Mouse (Mus musculus) hindbrain, embryonic 11.5 days (tissue): Measurements from ENCODE around the gene Faiml. TPM values are rescaled to one million over a fixed set of nuclear protein-coding genes. Genes with fewer than 3 reads are reported as not detected.

Source experiments
- ATAC-seq: fragments of 200-750 bp; cut with Nextera tagmentation; 2 replicates; pipeline ENCODE4 v1.8.0; 2017; ENCODE audit warnings: mild to moderate bottlenecking, moderate TSS enrichment, moderate library complexity; ENCODE audit not compliant: low FRiP score
- DNase-seq: peaks from one replicate; pipeline ENCODE4 v3.0.0-alpha.2; 2015; ENCODE audit warnings: low spot score
- H3K27ac ChIP-seq: fragments of 300-500 bp; sonication (generic); 2 replicates; pipeline ENCODE4 v1.5.1; 2014; ENCODE audit warnings: mild to moderate bottlenecking, low read depth, low read length
- H3K27me3 ChIP-seq: fragments of 300-500 bp; sonication (generic); 2 replicates; pipeline ENCODE4 v1.6.1; 2014; ENCODE audit warnings: mild to moderate bottlenecking, low read length, moderate library complexity, mixed read lengths; ENCODE audit not compliant: control insufficient read depth, insufficient read depth
- H3K36me3 ChIP-seq: fragments of 300-500 bp; sonication (generic); 2 replicates; pipeline ENCODE4 v1.6.1; 2014; ENCODE audit warnings: mild to moderate bottlenecking, low read length, moderate library complexity, mixed read lengths; ENCODE audit not compliant: control insufficient read depth, insufficient read depth
- H3K4me1 ChIP-seq: fragments of 300-500 bp; sonication (generic); replicated peaks from 2 replicates; pipeline ENCODE4 v1.6.1; 2014; ENCODE audit warnings: low read length, mixed read lengths; ENCODE audit not compliant: control insufficient read depth, insufficient read depth
- H3K4me2 ChIP-seq: fragments of 300-500 bp; sonication (generic); replicated peaks from 2 replicates; pipeline ENCODE4 v1.6.1; 2014; ENCODE audit warnings: mild to moderate bottlenecking, low read depth, low read length
- H3K4me3 ChIP-seq: fragments of 300-500 bp; sonication (generic); 2 replicates; pipeline ENCODE4 v1.5.1; 2014; ENCODE audit warnings: low read depth, low read length
- H3K9ac ChIP-seq: fragments of 300-500 bp; sonication (generic); 2 replicates; pipeline ENCODE4 v1.6.1; 2014; ENCODE audit warnings: low read depth, low read length
- H3K9me3 ChIP-seq: fragments of 300-500 bp; sonication (generic); 2 replicates; pipeline ENCODE4 v1.6.1; 2016; ENCODE audit warnings: low read length; ENCODE audit not compliant: control insufficient read depth
- WGBS: fragments of 180-500 bp; shearing (Covaris S2); extraction: QIAGEN DNeasy Blood & Tissue Kit; methylation state at CpG from one replicate; pipeline ENCODE4 v1.1.7; 2014; 5-methylcytosine and 5-hydroxymethylcytosine counted together
- polyA plus RNA-seq: library from polyadenylated mRNA; unstranded; fragments of >200 nt; fragmentation: Nextera tagmentation; extraction: Ambion mirVana; gene quantifications from 2 replicates; pipeline ENCODE4 v1.2.1, GENCODE M21; 2014

The Faiml gene
- polyA plus RNA-seq, 1 experiment from 2014 or later, result not detected

- H3K4me3 ChIP-seq, result peak overlapping the region; percentile 83
- no peaks in the 10 kb centered on the region for H3K36me3 ChIP-seq
- H3K9me3 ChIP-seq, result no peaks in the 10 kb centered on the region
- peak overlapping the region; percentile 46 for H3K9ac ChIP-seq
- ATAC-seq (no peak; the same call in 1 of the 2 replicates), DNase-seq (no peak)
- no peaks in the 10 kb centered on the region for H3K27me3 ChIP-seq
- H3K27ac ChIP-seq, result no peak overlapping the region
- peak overlapping the region; percentile 61 for H3K4me2 ChIP-seq
- no peaks in the 10 kb centered on the region for H3K4me1 ChIP-seq
- 10% methylated on average over 17 of the region's 17 CpGs for WGBS
Observed at GRCm38 (mm10) chr9:99242533-99243189, 5.6 kb upstream of the Faiml start.

- no peaks in the 10 kb centered on the region for H3K27me3 ChIP-seq
- WGBS, result 4% methylated on average over 7 of the region's 7 CpGs
- peak; percentile 84 for DNase-seq
Observed at GRCm38 (mm10) chr9:99242035-99242434, 5.0 kb upstream of the Faiml start.

GRCm38 (mm10) chr9:99240571-99240970 is 3.5 kb upstream of the Faiml start:
- Histone ChIP-seq H3K4me3 (no peak overlapping the region), H3K27me3 (no peaks in the 10 kb centered on the region), H3K4me2 (no peak overlapping the region), H3K27ac (no peak overlapping the region), H3K36me3 (no peaks in the 10 kb centered on the region), H3K9ac (no peak overlapping the region), H3K4me1 (no peaks in the 10 kb centered on the region), H3K9me3 (no peaks in the 10 kb centered on the region)
- WGBS, result 82% methylated on average over 5 of the region's 5 CpGs
- no peak for ATAC-seq
- DNase-seq, result no peak

More at GRCm38 (mm10) chr9:99242035-99242434, 5.0 kb upstream of the Faiml start:
- no peak overlapping the region for H3K9ac ChIP-seq
- H3K36me3 ChIP-seq, result no peaks in the 10 kb centered on the region
- H3K9me3 ChIP-seq, result no peaks in the 10 kb centered on the region
- H3K4me2 ChIP-seq, result no peak overlapping the region
- H3K4me1 ChIP-seq, result no peaks in the 10 kb centered on the region
- H3K4me3 ChIP-seq, result no peak overlapping the region
- H3K27ac ChIP-seq, result no peak overlapping the region
- ATAC-seq, result peak; percentile 25; the same call in 1 of the 2 replicates

GRCm38 (mm10) chr9:99239256-99239655 is 2.2 kb upstream of the Faiml start:
- Histone ChIP-seq H3K4me1 (no peaks in the 10 kb centered on the region), H3K4me2 (no peak overlapping the region), H3K9me3 (no peaks in the 10 kb centered on the region), H3K27me3 (no peaks in the 10 kb centered on the region), H3K36me3 (no peaks in the 10 kb centered on the region), H3K4me3 (no peak overlapping the region), H3K9ac (no peak overlapping the region), H3K27ac (no peak overlapping the region)
- ATAC-seq (no peak), DNase-seq (no peak)
- WGBS, result 83% methylated on average over 1 of the region's 1 CpGs

- no peak overlapping the region for H3K4me3 ChIP-seq
- H3K9ac ChIP-seq, result no peak overlapping the region
- no peaks in the 10 kb centered on the region for H3K9me3 ChIP-seq
- H3K27ac ChIP-seq, result no peak overlapping the region
- ATAC-seq (no peak), DNase-seq (no peak)
- H3K4me1 ChIP-seq, result no peaks in the 10 kb centered on the region
- no peaks in the 10 kb centered on the region for H3K36me3 ChIP-seq
- 90% methylated on average over 10 of the region's 10 CpGs for WGBS
- H3K4me2 ChIP-seq, result no peak overlapping the region
- no peaks in the 10 kb centered on the region for H3K27me3 ChIP-seq
Observed at GRCm38 (mm10) chr9:99238276-99238675, 1.2 kb upstream of the Faiml start.

GRCm38 (mm10) chr9:99229450-99229849 is 7.6 kb downstream of the Faiml start:
- Histone ChIP-seq H3K27me3 (no peaks in the 10 kb centered on the region), H3K9ac (no peak overlapping the region), H3K36me3 (no peaks in the 10 kb centered on the region), H3K4me3 (no peak overlapping the region), H3K9me3 (no peaks in the 10 kb centered on the region), H3K27ac (no peak overlapping the region), H3K4me2 (no peak overlapping the region), H3K4me1 (no peaks in the 10 kb centered on the region)
- ATAC-seq (no peak), DNase-seq (no peak)
- WGBS, result 90% methylated on average over 14 of the region's 14 CpGs

- Histone ChIP-seq H3K27ac (no peak overlapping the region), H3K4me3 (no peak overlapping the region), H3K27me3 (no peaks in the 10 kb centered on the region), H3K9me3 (no peaks in the 10 kb centered on the region), H3K4me1 (no peaks in the 10 kb centered on the region), H3K9ac (no peak overlapping the region), H3K36me3 (no peaks in the 10 kb centered on the region), H3K4me2 (no peak overlapping the region)
- DNase-seq (no peak), ATAC-seq (no peak)
- WGBS, result 66% methylated on average over 3 of the region's 3 CpGs
Observed at GRCm38 (mm10) chr9:99224583-99224982, 12.5 kb downstream of the Faiml start.

GRCm38 (mm10) chr9:99221636-99222035 is 15.4 kb downstream of the Faiml start:
- H3K9ac ChIP-seq, result no peak overlapping the region
- DNase-seq (no peak), ATAC-seq (no peak)
- H3K9me3 ChIP-seq, result no peaks in the 10 kb centered on the region
- H3K4me3 ChIP-seq, result no peak overlapping the region
- no peak overlapping the region for H3K27ac ChIP-seq
- H3K4me1 ChIP-seq, result no peaks in the 10 kb centered on the region
- 89% methylated on average over 4 of the region's 4 CpGs for WGBS
- no peaks in the 10 kb centered on the region for H3K36me3 ChIP-seq
- no peak overlapping the region for H3K4me2 ChIP-seq
- H3K27me3 ChIP-seq, result no peaks in the 10 kb centered on the region

GRCm38 (mm10) chr9:99217999-99218719 is 18.9 kb downstream of the Faiml start:
- Histone ChIP-seq H3K4me3 (no peak overlapping the region), H3K27me3 (no peaks in the 10 kb centered on the region), H3K36me3 (no peaks in the 10 kb centered on the region), H3K4me2 (no peak overlapping the region), H3K9me3 (no peaks in the 10 kb centered on the region), H3K27ac (no peak overlapping the region), H3K4me1 (no peaks in the 10 kb centered on the region), H3K9ac (no peak overlapping the region)
- WGBS, result 24% methylated on average over 5 of the region's 6 CpGs
- ATAC-seq (peak; percentile 38; the same call in 1 of the 2 replicates), DNase-seq (peak; percentile 64)
